Mouse (Mus musculus) midbrain, postnatal 0 days (tissue): ENCODE results near the gene Ptprs. TPM values are rescaled to one million over a fixed set of nuclear protein-coding genes. Genes with fewer than 3 reads are reported as not detected.

Experiments
- ATAC-seq: fragments of 200-750 bp; cut with Nextera tagmentation; 2 replicates; pipeline ENCODE4 v1.8.0; 2017; ENCODE audit warnings: moderate number of reproducible peaks, mild to moderate bottlenecking, moderate TSS enrichment, moderate library complexity; ENCODE audit not compliant: low FRiP score
- DNase-seq: peaks from one replicate; pipeline ENCODE4 v3.0.0-alpha.2; 2015; ENCODE audit warnings: low spot score
- H3K27ac ChIP-seq: fragments of 300-500 bp; sonication (generic); 2 replicates; pipeline ENCODE4 v1.5.1; 2014; ENCODE audit warnings: low read depth, mild to moderate bottlenecking, low read length, mixed read lengths
- H3K27me3 ChIP-seq: fragments of 300-500 bp; sonication (generic); 2 replicates; pipeline ENCODE4 v1.6.1; 2014; ENCODE audit warnings: low read length, control low read depth, mixed read lengths; ENCODE audit not compliant: insufficient read depth
- H3K36me3 ChIP-seq: fragments of 300-500 bp; sonication (generic); 2 replicates; pipeline ENCODE4 v1.6.1; 2014; ENCODE audit warnings: low read length, control low read depth, mixed read lengths; ENCODE audit not compliant: insufficient read depth
- H3K4me1 ChIP-seq: fragments of 300-500 bp; sonication (generic); 2 replicates; pipeline ENCODE4 v1.6.1; 2014; ENCODE audit warnings: mild to moderate bottlenecking, control low read depth, antibody characterized with exemption, low read length, mixed read lengths; ENCODE audit not compliant: insufficient read depth
- H3K4me2 ChIP-seq: fragments of 300-500 bp; sonication (generic); 2 replicates; pipeline ENCODE4 v1.6.1; 2014; ENCODE audit warnings: low read depth, mild to moderate bottlenecking, low read length, mixed read lengths; ENCODE audit not compliant: poor library complexity, severe bottlenecking
- H3K4me3 ChIP-seq: fragments of 300-500 bp; sonication (generic); 2 replicates; pipeline ENCODE4 v1.5.1; 2014; ENCODE audit warnings: low read depth, mild to moderate bottlenecking, low read length, moderate library complexity
- H3K9ac ChIP-seq: fragments of 300-500 bp; sonication (generic); replicated peaks from 2 replicates; pipeline ENCODE4 v1.6.1; 2014; ENCODE audit warnings: mild to moderate bottlenecking, low read length, moderate library complexity, mixed read lengths; ENCODE audit not compliant: poor library complexity, severe bottlenecking
- H3K9me3 ChIP-seq: fragments of 300-500 bp; sonication (generic); 2 replicates; pipeline ENCODE4 v1.6.1; 2016; ENCODE audit warnings: low read length, control low read depth
- CTCF ChIP-seq: IDR thresholded peaks from 2 replicates; pipeline ENCODE4 v1.5.1; 2016; ENCODE audit warnings: antibody characterized with exemption, mild to moderate bottlenecking
- WGBS: fragments of 180-500 bp; shearing (Covaris S2); extraction: QIAGEN DNeasy Blood & Tissue Kit; methylation state at CpG from one replicate; pipeline ENCODE4 v1.1.7; 2014; 5-methylcytosine and 5-hydroxymethylcytosine counted together
- polyA plus RNA-seq: library from polyadenylated mRNA; unstranded; fragments of >200 nt; fragmentation: Nextera tagmentation; extraction: Ambion mirVana; gene quantifications from 2 replicates; pipeline ENCODE4 v1.2.1, GENCODE M21; 2015
- total RNA-seq: library from RNA; depleted of rRNA; stranded (reverse); fragments of >200 nt; gene quantifications from 2 replicates; pipeline ENCODE4 v1.2.3, GENCODE M21; 2014

Gene Ptprs
- total and polyA plus RNA-seq, 2 experiments from 2014 or later = 225 to 716 TPM

DNA sequence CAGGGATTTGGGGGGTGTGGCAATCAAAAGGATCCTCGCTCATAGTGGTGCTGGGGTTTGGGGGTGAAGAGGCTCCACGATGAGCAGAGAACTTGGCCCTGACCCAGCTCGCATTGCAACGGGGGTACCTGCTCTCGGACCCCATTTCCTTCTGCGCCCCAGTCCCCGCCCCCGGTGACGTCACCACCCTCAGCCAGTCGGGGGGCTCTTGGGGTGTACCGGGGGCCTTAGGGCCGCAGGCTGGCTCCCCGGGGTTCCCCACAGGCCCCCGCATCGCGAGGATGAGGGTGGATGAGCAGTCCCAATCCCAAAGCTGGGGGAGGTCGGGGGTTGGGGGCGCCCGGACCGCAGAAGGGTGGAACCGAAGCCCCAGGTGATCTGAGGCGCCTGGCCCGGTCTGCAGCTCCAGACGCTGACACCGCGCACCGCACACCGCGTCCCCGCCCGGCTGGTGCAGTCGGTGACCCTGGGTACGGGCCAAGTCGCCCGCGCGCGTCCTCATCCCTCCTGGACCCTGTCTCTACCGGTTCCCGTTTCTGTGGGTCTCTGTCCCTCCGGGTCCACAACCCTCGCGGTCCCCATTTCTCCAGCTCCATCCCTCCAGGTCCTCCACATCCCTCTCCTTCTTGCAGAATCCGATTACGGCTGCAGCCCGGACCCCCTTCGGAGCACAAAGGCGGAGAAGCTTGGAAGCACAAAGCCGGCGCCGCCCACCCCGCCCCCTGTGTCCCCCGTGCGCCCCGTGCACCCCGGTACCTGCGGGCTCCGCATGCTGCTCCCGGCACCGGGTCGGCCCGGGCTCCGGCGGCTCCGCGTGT is 490 bp downstream of the Ptprs start:
- Histone ChIP-seq H3K9me3 (no peaks in the 10 kb centered on the region), H3K27ac (peak overlapping the region; percentile 92), H3K4me1 (peaks cover 11% of the 10 kb centered on the region), H3K4me3 (peak overlapping the region; percentile 70), H3K4me2 (peak overlapping the region; percentile 97), H3K27me3 (no peaks in the 10 kb centered on the region), H3K36me3 (no peaks in the 10 kb centered on the region), H3K9ac (peak overlapping the region; percentile 99)
- TF ChIP-seq CTCF = no peak
- no peak for DNase-seq
- under 1% methylated on average over 53 of the region's 66 CpGs for WGBS
- ATAC-seq = peak; percentile 50

DNA sequence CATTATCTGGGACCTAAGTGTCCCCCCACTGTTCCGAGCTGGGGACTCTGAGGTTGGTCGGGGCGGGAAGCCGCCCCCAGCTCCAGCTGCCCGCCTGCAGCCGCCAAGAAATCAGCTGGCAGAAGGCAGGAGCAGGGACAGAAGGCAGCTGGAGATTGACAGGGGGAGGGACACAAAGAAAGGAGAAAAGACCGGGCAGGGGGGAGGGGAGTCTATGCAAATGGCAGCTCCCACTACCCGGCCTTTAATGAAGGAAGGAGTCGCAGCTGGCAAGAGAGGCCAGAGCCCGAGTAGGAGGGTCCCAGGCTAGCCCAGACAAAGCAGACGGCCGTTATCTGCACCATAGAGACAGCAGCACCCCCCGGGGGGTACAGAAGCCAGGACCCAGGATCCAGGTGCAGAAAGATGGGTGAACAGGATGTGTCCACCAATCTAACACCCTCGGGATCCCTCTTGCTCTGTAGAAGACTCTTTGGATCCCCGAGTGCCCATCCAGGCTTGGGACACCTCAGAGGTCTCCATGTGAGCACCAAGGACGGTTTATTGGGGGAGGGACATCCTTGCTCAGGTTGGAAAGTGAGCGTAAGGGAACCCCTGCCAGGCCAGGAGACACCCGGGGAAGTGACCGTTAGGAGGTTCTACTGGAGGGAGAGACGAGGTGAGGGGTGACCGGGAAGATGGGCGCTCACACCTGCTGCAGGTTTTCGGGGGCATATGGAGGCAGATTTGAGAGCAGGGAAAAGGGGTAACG is 1.3 kb downstream of the Ptprs start:
- peak overlapping the region; percentile 97 for H3K4me2 ChIP-seq
- no peaks in the 10 kb centered on the region for H3K9me3 ChIP-seq
- peak; percentile 11; the same call in 1 of the 2 replicates for ATAC-seq
- H3K27ac ChIP-seq = peak overlapping the region; percentile 92
- no peak for TF ChIP-seq CTCF
- H3K27me3 ChIP-seq = no peaks in the 10 kb centered on the region
- no peaks in the 10 kb centered on the region for H3K36me3 ChIP-seq
- peak overlapping the region; percentile 70 for H3K4me3 ChIP-seq
- DNase-seq = peak; percentile 89
- peak overlapping the region; percentile 99 for H3K9ac ChIP-seq
- under 1% methylated on average over 24 of the region's 24 CpGs for WGBS
- peaks cover 11% of the 10 kb centered on the region for H3K4me1 ChIP-seq

DNA sequence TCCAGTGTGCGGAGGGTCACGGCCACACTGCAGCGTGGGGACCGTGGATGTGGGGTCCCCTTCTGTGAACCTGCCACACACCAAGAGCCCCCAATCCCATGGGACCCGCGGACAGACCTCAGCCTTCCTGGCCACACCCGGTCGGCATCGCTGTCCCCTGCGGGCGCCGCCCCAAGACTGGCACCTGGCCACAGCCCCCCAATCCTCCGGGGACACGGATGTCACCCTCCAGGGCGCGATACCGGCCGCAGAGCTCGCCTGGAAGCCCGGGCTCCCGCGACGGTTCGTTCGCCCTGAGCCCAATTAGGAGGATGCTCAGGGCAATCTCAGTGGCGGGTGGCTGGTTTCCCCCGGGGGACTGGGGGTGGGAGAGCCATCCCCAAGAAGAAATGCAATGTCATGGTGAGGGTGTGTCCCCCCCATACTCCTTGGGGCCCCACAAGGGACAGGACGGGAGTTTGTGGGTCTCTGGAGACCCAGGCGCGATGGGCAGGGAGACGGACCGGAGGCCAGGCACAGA is 1.9 kb downstream of the Ptprs start:
- H3K4me1 ChIP-seq = peaks cover 15% of the 10 kb centered on the region

DNA sequence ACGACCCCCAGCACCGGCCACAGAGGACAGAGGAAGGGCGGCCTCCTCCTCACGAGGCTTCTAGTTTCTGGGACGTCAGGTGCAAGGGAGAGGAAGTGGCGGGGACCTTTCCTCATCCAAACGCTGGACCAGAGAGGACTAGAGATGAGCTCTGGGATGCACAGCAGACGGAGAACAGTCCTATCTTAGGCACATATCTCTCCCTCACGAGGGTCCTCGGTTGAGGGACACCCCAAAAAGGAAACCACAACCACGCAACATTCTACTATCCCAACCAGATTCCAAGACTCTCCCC is 2.7 kb downstream of the Ptprs start:
- peaks cover 19% of the 10 kb centered on the region for H3K4me1 ChIP-seq
- WGBS = 2% methylated on average over 10 of the region's 11 CpGs

More for the DNA sequence above, 1.9 kb downstream of the Ptprs start:
- DNase-seq (no peak), ATAC-seq (no peak)
- H3K4me3 ChIP-seq = peak overlapping the region; percentile 70
- H3K27me3 ChIP-seq = no peaks in the 10 kb centered on the region
- no peak for TF ChIP-seq CTCF
- H3K27ac ChIP-seq = peak overlapping the region; percentile 92
- no peaks in the 10 kb centered on the region for H3K9me3 ChIP-seq
- H3K36me3 ChIP-seq = no peaks in the 10 kb centered on the region
- WGBS = 1% methylated on average over 32 of the region's 32 CpGs
- peak overlapping the region; percentile 97 for H3K4me2 ChIP-seq
- peak overlapping the region; percentile 99 for H3K9ac ChIP-seq

DNA sequence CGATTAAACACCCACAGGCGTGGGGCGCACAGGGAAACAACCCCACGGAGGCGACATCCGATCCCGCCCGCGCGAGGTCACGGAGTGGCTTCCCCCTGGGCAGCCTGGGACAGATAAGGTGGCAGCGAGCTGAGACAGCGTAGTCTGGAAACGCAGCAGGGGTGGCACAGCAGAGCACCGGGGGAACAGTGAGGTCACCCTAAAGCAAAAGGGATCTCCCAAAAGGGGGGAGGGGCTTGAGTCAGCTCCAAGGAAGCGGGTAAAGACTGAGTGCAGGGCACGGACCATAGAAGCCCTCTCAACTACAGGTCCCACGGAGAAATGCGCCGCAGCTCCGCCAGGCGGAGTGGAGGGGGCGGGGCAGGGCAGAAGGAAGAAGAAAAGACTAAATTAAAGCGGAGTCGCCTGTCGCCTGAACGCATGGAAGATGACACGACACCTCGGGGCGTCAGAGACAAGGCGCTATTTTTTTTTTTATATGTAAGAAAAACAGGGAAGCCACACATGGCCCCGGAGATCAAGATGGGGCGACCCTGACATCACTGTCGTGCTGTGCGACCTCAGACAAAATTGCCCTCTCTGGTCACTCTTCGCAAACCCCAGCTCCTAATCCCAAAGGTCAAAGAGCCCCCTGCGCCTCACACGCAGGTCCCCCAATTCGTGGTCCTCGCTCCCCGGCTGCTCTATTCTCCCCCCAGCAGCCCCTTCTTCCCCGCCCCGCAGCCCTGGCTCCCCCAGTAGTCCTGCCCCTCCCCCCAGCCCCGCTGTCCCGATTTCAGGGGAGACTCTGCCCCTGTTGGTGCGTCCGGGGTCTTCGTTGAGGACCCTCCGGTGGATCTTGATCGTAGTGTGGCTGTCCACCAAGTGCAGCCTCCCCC is 3.3 kb downstream of the Ptprs start:
- TF ChIP-seq CTCF = peak; percentile 68
- 2% methylated on average over 47 of the region's 50 CpGs for WGBS
- ATAC-seq = no peak; the same call in 1 of the 2 replicates

More for the DNA sequence above, 2.7 kb downstream of the Ptprs start:
- Histone ChIP-seq H3K9ac (peak overlapping the region; percentile 99), H3K9me3 (no peaks in the 10 kb centered on the region), H3K4me2 (peak overlapping the region; percentile 97), H3K4me3 (peak overlapping the region; percentile 70), H3K27me3 (no peaks in the 10 kb centered on the region), H3K36me3 (no peaks in the 10 kb centered on the region; the same call in 1 of the 2 replicates), H3K27ac (peak overlapping the region; percentile 92; the same call in 1 of the 2 replicates)
- TF ChIP-seq CTCF = no peak
- no peak for ATAC-seq
- DNase-seq = no peak

More for the DNA sequence above, 3.3 kb downstream of the Ptprs start:
- DNase-seq = peak; percentile 73
- Histone ChIP-seq H3K4me2 (peak overlapping the region; percentile 97), H3K9me3 (no peaks in the 10 kb centered on the region), H3K27ac (0 out of 2 replicates have a peak overlapping the region, but pooled peaks have one; percentile 43), H3K27me3 (no peaks in the 10 kb centered on the region), H3K4me3 (peak overlapping the region; percentile 70), H3K9ac (peak overlapping the region; percentile 99), H3K4me1 (peaks cover 23% of the 10 kb centered on the region), H3K36me3 (no peaks in the 10 kb centered on the region; the same call in 1 of the 2 replicates)
